Mouse (Mus musculus): ENCODE data around the gene Nlrp3. TPM values are rescaled to one million over a fixed set of nuclear protein-coding genes. Genes with fewer than 3 reads are reported as not detected.

Gene Nlrp3
- polyA plus RNA-seq, 2 experiments = 0.39 to 0.54 TPM

- ATAC-seq (ENCODE audit: insufficient read depth) = no peak
- no peak overlapping the region for H3K9ac ChIP-seq (replicated peaks)
- no peak overlapping the region for H3K4me3 ChIP-seq (ENCODE audit: insufficient read depth in 1 of 2, low read depth in 2 of 2, low read length in 2 of 2)
- H3K27me3 ChIP-seq (ENCODE audit: control insufficient read depth, insufficient read depth, low read length) = no peaks in the 10 kb centered on the region
- H3K27ac ChIP-seq = no peak overlapping the region
- no peak for DNase-seq (ENCODE audit: low read depth in 3 of 3, low spot score in 3 of 3)
- WGBS (ENCODE audit: insufficient replicate concordance) = 45% methylated on average over 6 of the region's 6 CpGs
- H3K36me3 ChIP-seq (replicated peaks; ENCODE audit: control insufficient read depth, insufficient read depth, low read depth) = no peaks in the 10 kb centered on the region
- H3K4me2 ChIP-seq (ENCODE audit: low read depth) = no peak overlapping the region
- TF ChIP-seq EP300 (IDR thresholded peaks at IDR 0.05; ENCODE audit: low read depth) (no peak), CTCF (IDR thresholded peaks at IDR 0.05; ENCODE audit: low read depth) (no peak)
- H3K4me1 ChIP-seq (replicated peaks; ENCODE audit: control insufficient read depth in 2 of 2, insufficient read depth in 2 of 2, low read length in 1 of 2) = 0 out of 4 replicates have a peak, but pooled peaks cover 0 to 2% of the 10 kb centered on the region in 2 experiments
- H3K9me3 ChIP-seq (ENCODE audit: control insufficient read depth, low read length) = no peaks in the 10 kb centered on the region
Observed at GRCm38 (mm10) chr11:59514381-59514780, 27.0 kb upstream of the Nlrp3 start.

GRCm38 (mm10) chr11:59514789-59515188 is 26.6 kb upstream of the Nlrp3 start:
- H3K9me3 ChIP-seq (ENCODE audit: control insufficient read depth, low read length) = no peaks in the 10 kb centered on the region
- no peaks in the 10 kb centered on the region for H3K27me3 ChIP-seq (ENCODE audit: control insufficient read depth, insufficient read depth, low read length)
- TF ChIP-seq EP300 (IDR thresholded peaks at IDR 0.05; ENCODE audit: low read depth) (no peak), CTCF (IDR thresholded peaks at IDR 0.05; ENCODE audit: low read depth) (no peak)
- H3K4me1 ChIP-seq (replicated peaks; ENCODE audit: control insufficient read depth in 2 of 2, insufficient read depth in 2 of 2, low read length in 1 of 2) = peaks cover 0 to 4% of the 10 kb centered on the region in 2 experiments; a peak in 1 of 4 replicates
- no peak for ATAC-seq (ENCODE audit: insufficient read depth)
- no peak overlapping the region for H3K4me2 ChIP-seq (ENCODE audit: low read depth)
- 34% methylated on average over 3 of the region's 3 CpGs for WGBS (ENCODE audit: insufficient replicate concordance)
- no peaks in the 10 kb centered on the region for H3K36me3 ChIP-seq (replicated peaks; ENCODE audit: control insufficient read depth, insufficient read depth, low read depth)
- DNase-seq (ENCODE audit: low read depth in 3 of 3, low spot score in 3 of 3) = no peak
- H3K27ac ChIP-seq = no peak overlapping the region
- no peak overlapping the region for H3K4me3 ChIP-seq (ENCODE audit: insufficient read depth in 1 of 2, low read depth in 2 of 2, low read length in 2 of 2)
- H3K9ac ChIP-seq (replicated peaks) = no peak overlapping the region

- no peak overlapping the region for H3K4me2 ChIP-seq (ENCODE audit: low read depth)
- no peak overlapping the region for H3K9ac ChIP-seq (replicated peaks)
- no peaks in the 10 kb centered on the region for H3K36me3 ChIP-seq (replicated peaks; ENCODE audit: control insufficient read depth, insufficient read depth, low read depth)
- no peaks in the 10 kb centered on the region for H3K9me3 ChIP-seq (ENCODE audit: control insufficient read depth, low read length)
- TF ChIP-seq CTCF (IDR thresholded peaks at IDR 0.05; ENCODE audit: low read depth) (no peak), EP300 (IDR thresholded peaks at IDR 0.05; ENCODE audit: low read depth) (no peak)
- peaks cover 0 to 4% of the 10 kb centered on the region in 2 experiments; a peak in 1 of 4 replicates for H3K4me1 ChIP-seq (replicated peaks; ENCODE audit: control insufficient read depth in 2 of 2, insufficient read depth in 2 of 2, low read length in 1 of 2)
- WGBS (ENCODE audit: insufficient replicate concordance) = 61% methylated on average over 1 of the region's 1 CpGs
- no peak for ATAC-seq (ENCODE audit: insufficient read depth)
- no peak overlapping the region for H3K4me3 ChIP-seq (ENCODE audit: insufficient read depth in 1 of 2, low read depth in 2 of 2, low read length in 2 of 2)
- DNase-seq (ENCODE audit: low read depth in 3 of 3, low spot score in 3 of 3) = no peak
- no peak overlapping the region for H3K27ac ChIP-seq
- H3K27me3 ChIP-seq (ENCODE audit: control insufficient read depth, insufficient read depth, low read length) = no peaks in the 10 kb centered on the region
Observed at GRCm38 (mm10) chr11:59517441-59517840, 23.9 kb upstream of the Nlrp3 start.

- TF ChIP-seq EP300 (IDR thresholded peaks at IDR 0.05; ENCODE audit: low read depth) (no peak), CTCF (IDR thresholded peaks at IDR 0.05; ENCODE audit: low read depth) (no peak)
- Histone ChIP-seq H3K4me1 (replicated peaks; ENCODE audit: control insufficient read depth in 2 of 2, insufficient read depth in 2 of 2, low read length in 1 of 2) (peaks cover 0 to 4% of the 10 kb centered on the region in 2 experiments; a peak in 1 of 4 replicates), H3K4me2 (ENCODE audit: low read depth) (no peak overlapping the region), H3K27me3 (ENCODE audit: control insufficient read depth, insufficient read depth, low read length) (no peaks in the 10 kb centered on the region), H3K4me3 (ENCODE audit: insufficient read depth in 1 of 2, low read depth in 2 of 2, low read length in 2 of 2) (no peak overlapping the region), H3K9ac (replicated peaks) (no peak overlapping the region), H3K36me3 (replicated peaks; ENCODE audit: control insufficient read depth, insufficient read depth, low read depth) (no peaks in the 10 kb centered on the region), H3K27ac (no peak overlapping the region), H3K9me3 (ENCODE audit: control insufficient read depth, low read length) (no peaks in the 10 kb centered on the region)
- 34% methylated on average over 10 of the region's 10 CpGs for WGBS (ENCODE audit: insufficient replicate concordance)
- DNase-seq (ENCODE audit: low read depth in 3 of 3, low spot score in 3 of 3) (no peak), ATAC-seq (ENCODE audit: insufficient read depth) (no peak)
Observed at GRCm38 (mm10) chr11:59518226-59518625, 23.1 kb upstream of the Nlrp3 start.

- Histone ChIP-seq H3K9me3 (ENCODE audit: control insufficient read depth, low read length) (no peaks in the 10 kb centered on the region), H3K4me1 (replicated peaks; ENCODE audit: control insufficient read depth in 2 of 2, insufficient read depth in 2 of 2, low read length in 1 of 2) (peaks cover 0 to 4% of the 10 kb centered on the region in 2 experiments; a peak in 1 of 4 replicates), H3K4me3 (ENCODE audit: insufficient read depth in 1 of 2, low read depth in 2 of 2, low read length in 2 of 2) (no peak overlapping the region), H3K36me3 (replicated peaks; ENCODE audit: control insufficient read depth, insufficient read depth, low read depth) (no peaks in the 10 kb centered on the region), H3K9ac (replicated peaks) (no peak overlapping the region), H3K27me3 (ENCODE audit: control insufficient read depth, insufficient read depth, low read length) (no peaks in the 10 kb centered on the region), H3K27ac (no peak overlapping the region), H3K4me2 (ENCODE audit: low read depth) (no peak overlapping the region)
- 56% methylated on average over 6 of the region's 6 CpGs for WGBS (ENCODE audit: insufficient replicate concordance)
- TF ChIP-seq EP300 (IDR thresholded peaks at IDR 0.05; ENCODE audit: low read depth) = no peak
- TF ChIP-seq CTCF (IDR thresholded peaks at IDR 0.05; ENCODE audit: low read depth) = no peak
- ATAC-seq (ENCODE audit: insufficient read depth) (no peak), DNase-seq (ENCODE audit: low read depth in 3 of 3, low spot score in 3 of 3) (no peak)
Observed at GRCm38 (mm10) chr11:59519741-59520495, 21.4 kb upstream of the Nlrp3 start.

Data from liver, embryonic 14.5 days (tissue).